Mouse (Mus musculus): ENCODE measurements around the gene Lrrc32. TPM values are rescaled to one million over a fixed set of nuclear protein-coding genes. Genes with fewer than 3 reads are reported as not detected.
A peak's percentile ranks its signal among the peaks of the same experiment; 100 is the strongest.

The Lrrc32 gene
- total and polyA plus RNA-seq, 2 experiments: 1.5 to 5.2 TPM

DNA sequence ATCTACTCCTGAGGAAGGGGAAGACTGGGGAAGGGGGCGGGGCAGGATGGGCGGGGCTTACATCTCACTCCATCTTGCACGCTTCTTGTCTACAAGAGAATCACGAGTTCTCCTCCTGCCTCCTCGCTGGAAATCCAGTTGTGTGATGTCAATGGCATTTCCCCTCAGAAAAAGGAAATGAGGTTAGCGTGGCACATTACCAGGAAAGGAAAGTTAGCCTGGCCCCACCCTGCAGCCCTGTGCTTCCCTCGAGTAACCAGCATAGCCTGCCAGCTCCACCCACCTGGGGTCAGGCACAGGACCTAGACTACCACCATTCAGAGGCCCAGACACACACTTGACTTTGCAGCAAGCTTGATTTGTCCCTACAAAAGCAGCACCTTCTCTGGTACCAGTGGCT is 42.5 kb downstream of the Lrrc32 start:
- TF ChIP-seq POLR2A (IDR thresholded peaks at IDR 0.05; ENCODE audit: extremely low read depth, insufficient read depth, low read length) (no peak), CTCF (IDR thresholded peaks at IDR 0.05; ENCODE audit: low read depth, low read length) (no peak)
- no peaks in the 10 kb centered on the region for H3K4me1 ChIP-seq (ENCODE audit: control insufficient read depth, insufficient read depth, low read length)
- no peak overlapping the region for H3K9ac ChIP-seq (ENCODE audit: low read depth, low read length)
- no peak for DNase-seq (ENCODE audit: extremely low read depth, low read depth, low spot score)
- H3K27me3 ChIP-seq (ENCODE audit: control insufficient read depth, insufficient read depth, low read length): no peaks in the 10 kb centered on the region
- H3K27ac ChIP-seq (replicated peaks; ENCODE audit: insufficient read depth, low read depth, low read length): no peak overlapping the region
- H3K79me2 ChIP-seq (ENCODE audit: control insufficient read depth, insufficient read depth, low read length): no peaks in the 10 kb centered on the region
- H3K36me3 ChIP-seq (ENCODE audit: control insufficient read depth, insufficient read depth, low read length): no peaks in the 10 kb centered on the region
- no peak overlapping the region for H3K4me3 ChIP-seq (ENCODE audit: insufficient read depth, low read depth, low read length)
- WGBS: 64% methylated on average over 7 of the region's 7 CpGs

DNA sequence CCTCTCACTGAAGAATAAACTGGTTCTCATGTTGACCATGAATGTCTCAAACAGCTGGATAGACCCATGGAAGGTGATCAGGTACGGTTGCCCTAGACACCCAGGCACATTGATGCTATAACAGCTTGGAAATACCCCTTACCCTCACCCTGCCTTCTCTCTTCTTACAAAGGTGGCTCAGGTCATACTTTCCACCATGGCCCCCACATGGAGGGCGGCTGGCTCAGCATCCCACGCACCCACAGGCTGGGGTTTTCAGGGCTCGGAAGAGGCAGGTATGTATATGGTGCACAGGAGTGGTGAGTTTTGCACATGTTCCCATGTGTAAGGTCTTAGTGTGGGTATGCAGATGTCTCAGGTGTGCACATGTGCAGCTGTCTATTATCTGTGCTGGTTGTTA is 43.9 kb downstream of the Lrrc32 start:
- H3K27me3 ChIP-seq (ENCODE audit: control insufficient read depth, insufficient read depth, low read length): no peaks in the 10 kb centered on the region
- no peaks in the 10 kb centered on the region for H3K36me3 ChIP-seq (ENCODE audit: control insufficient read depth, insufficient read depth, low read length)
- DNase-seq (ENCODE audit: extremely low read depth, low read depth, low spot score): no peak
- TF ChIP-seq CTCF (IDR thresholded peaks at IDR 0.05; ENCODE audit: low read depth, low read length): no peak
- no peak for TF ChIP-seq POLR2A (IDR thresholded peaks at IDR 0.05; ENCODE audit: extremely low read depth, insufficient read depth, low read length)
- no peak overlapping the region for H3K4me3 ChIP-seq (ENCODE audit: insufficient read depth, low read depth, low read length)
- H3K79me2 ChIP-seq (ENCODE audit: control insufficient read depth, insufficient read depth, low read length): no peaks in the 10 kb centered on the region
- H3K4me1 ChIP-seq (ENCODE audit: control insufficient read depth, insufficient read depth, low read length): no peaks in the 10 kb centered on the region; the same call in 1 of the 2 replicates
- no peak overlapping the region for H3K9ac ChIP-seq (ENCODE audit: low read depth, low read length)
- H3K27ac ChIP-seq (replicated peaks; ENCODE audit: insufficient read depth, low read depth, low read length): no peak overlapping the region
- WGBS: 95% methylated on average over 4 of the region's 4 CpGs

DNA sequence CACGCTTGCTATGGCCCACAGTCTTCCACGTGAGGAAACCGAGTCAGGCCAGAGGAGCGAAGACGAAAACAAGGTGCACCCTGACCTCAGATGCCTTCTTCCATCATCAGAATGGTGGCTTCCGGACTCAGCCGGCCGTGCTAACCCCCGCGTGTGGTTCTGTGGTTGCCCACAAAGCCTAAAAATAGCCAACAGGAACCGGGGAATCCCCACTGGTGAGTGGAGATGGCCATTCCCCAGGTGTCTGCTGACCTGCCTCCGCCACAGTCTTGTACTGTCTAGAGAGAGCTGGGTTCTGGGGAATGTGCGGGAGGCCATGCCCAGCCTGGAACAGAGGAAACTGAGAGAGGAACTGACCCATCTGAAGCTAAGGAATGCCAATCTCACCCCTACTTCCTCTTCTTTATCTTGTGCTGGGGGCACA is 45.4 kb downstream of the Lrrc32 start:
- WGBS: 75% methylated on average over 13 of the region's 13 CpGs
- DNase-seq (ENCODE audit: extremely low read depth, low read depth, low spot score): no peak
- H3K27ac ChIP-seq (replicated peaks; ENCODE audit: insufficient read depth, low read depth, low read length): no peak overlapping the region
- no peaks in the 10 kb centered on the region for H3K27me3 ChIP-seq (ENCODE audit: control insufficient read depth, insufficient read depth, low read length)
- no peaks in the 10 kb centered on the region for H3K36me3 ChIP-seq (ENCODE audit: control insufficient read depth, insufficient read depth, low read length)
- H3K4me1 ChIP-seq (ENCODE audit: control insufficient read depth, insufficient read depth, low read length): no peaks in the 10 kb centered on the region; the same call in 1 of the 2 replicates
- H3K79me2 ChIP-seq (ENCODE audit: control insufficient read depth, insufficient read depth, low read length): no peaks in the 10 kb centered on the region
- TF ChIP-seq CTCF (IDR thresholded peaks at IDR 0.05; ENCODE audit: low read depth, low read length): no peak
- no peak for TF ChIP-seq POLR2A (IDR thresholded peaks at IDR 0.05; ENCODE audit: extremely low read depth, insufficient read depth, low read length)
- H3K4me3 ChIP-seq (ENCODE audit: insufficient read depth, low read depth, low read length): no peak overlapping the region
- no peak overlapping the region for H3K9ac ChIP-seq (ENCODE audit: low read depth, low read length)

DNA sequence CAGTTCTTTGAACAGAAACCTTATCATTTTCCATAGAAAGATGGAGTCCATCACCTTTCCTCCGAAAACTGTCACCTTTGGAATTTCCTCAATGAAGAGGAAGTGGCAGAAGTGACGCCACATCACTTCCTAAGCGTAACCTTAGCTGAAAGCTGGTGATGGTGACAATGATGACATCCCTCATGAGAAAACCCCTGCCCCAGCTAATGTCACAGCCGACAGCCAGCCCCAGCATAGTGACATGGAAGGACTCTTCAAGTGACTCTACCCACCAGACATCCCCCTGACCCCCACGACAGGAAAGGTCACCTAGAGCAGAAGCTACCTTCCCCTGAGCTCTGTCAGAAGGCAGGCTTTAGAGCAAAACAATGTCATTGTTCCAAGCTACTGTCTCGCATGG is 46.1 kb downstream of the Lrrc32 start:
- Histone ChIP-seq H3K79me2 (ENCODE audit: control insufficient read depth, insufficient read depth, low read length) (no peaks in the 10 kb centered on the region), H3K4me3 (ENCODE audit: insufficient read depth, low read depth, low read length) (no peak overlapping the region), H3K4me1 (ENCODE audit: control insufficient read depth, insufficient read depth, low read length) (no peaks in the 10 kb centered on the region; the same call in 1 of the 2 replicates), H3K9ac (ENCODE audit: low read depth, low read length) (no peak overlapping the region), H3K27ac (replicated peaks; ENCODE audit: insufficient read depth, low read depth, low read length) (peak overlapping the region; percentile 13; the same call in 1 of the 2 replicates), H3K36me3 (ENCODE audit: control insufficient read depth, insufficient read depth, low read length) (no peaks in the 10 kb centered on the region), H3K27me3 (ENCODE audit: control insufficient read depth, insufficient read depth, low read length) (no peaks in the 10 kb centered on the region)
- TF ChIP-seq POLR2A (IDR thresholded peaks at IDR 0.05; ENCODE audit: extremely low read depth, insufficient read depth, low read length): no peak
- no peak for DNase-seq (ENCODE audit: extremely low read depth, low read depth, low spot score)
- WGBS: 82% methylated on average over 6 of the region's 6 CpGs

DNA sequence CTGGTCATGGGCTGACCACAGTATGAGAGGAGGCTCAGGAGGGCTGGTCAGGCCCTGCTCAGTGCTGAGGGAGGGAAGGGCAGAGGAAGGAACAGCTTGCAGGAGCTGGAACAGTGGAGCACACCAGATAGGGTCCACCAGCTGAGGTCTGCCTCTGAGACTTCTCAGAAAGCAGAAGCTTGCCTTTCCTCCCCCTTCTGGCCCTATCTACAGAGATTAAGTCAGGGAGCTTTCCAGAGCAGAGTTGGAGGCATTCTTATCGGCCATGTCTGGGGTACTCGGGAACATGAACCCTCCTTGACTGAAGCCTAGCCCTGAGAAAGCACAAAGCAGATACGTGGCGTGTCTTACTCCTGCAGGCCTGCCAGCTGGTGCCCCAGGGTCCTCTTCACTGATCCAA is 46.8 kb downstream of the Lrrc32 start:
- no peaks in the 10 kb centered on the region; the same call in 1 of the 2 replicates for H3K4me1 ChIP-seq (ENCODE audit: control insufficient read depth, insufficient read depth, low read length)
- TF ChIP-seq POLR2A (IDR thresholded peaks at IDR 0.05; ENCODE audit: extremely low read depth, insufficient read depth, low read length) (no peak), CTCF (IDR thresholded peaks at IDR 0.05; ENCODE audit: low read depth, low read length) (no peak)
- H3K9ac ChIP-seq (ENCODE audit: low read depth, low read length): no peak overlapping the region
- no peak overlapping the region for H3K27ac ChIP-seq (replicated peaks; ENCODE audit: insufficient read depth, low read depth, low read length)
- 77% methylated on average over 4 of the region's 4 CpGs for WGBS
- peak; percentile 40 for DNase-seq (ENCODE audit: extremely low read depth, low read depth, low spot score)
- H3K27me3 ChIP-seq (ENCODE audit: control insufficient read depth, insufficient read depth, low read length): no peaks in the 10 kb centered on the region
- no peaks in the 10 kb centered on the region for H3K36me3 ChIP-seq (ENCODE audit: control insufficient read depth, insufficient read depth, low read length)
- H3K79me2 ChIP-seq (ENCODE audit: control insufficient read depth, insufficient read depth, low read length): no peaks in the 10 kb centered on the region
- H3K4me3 ChIP-seq (ENCODE audit: insufficient read depth, low read depth, low read length): no peak overlapping the region

DNA sequence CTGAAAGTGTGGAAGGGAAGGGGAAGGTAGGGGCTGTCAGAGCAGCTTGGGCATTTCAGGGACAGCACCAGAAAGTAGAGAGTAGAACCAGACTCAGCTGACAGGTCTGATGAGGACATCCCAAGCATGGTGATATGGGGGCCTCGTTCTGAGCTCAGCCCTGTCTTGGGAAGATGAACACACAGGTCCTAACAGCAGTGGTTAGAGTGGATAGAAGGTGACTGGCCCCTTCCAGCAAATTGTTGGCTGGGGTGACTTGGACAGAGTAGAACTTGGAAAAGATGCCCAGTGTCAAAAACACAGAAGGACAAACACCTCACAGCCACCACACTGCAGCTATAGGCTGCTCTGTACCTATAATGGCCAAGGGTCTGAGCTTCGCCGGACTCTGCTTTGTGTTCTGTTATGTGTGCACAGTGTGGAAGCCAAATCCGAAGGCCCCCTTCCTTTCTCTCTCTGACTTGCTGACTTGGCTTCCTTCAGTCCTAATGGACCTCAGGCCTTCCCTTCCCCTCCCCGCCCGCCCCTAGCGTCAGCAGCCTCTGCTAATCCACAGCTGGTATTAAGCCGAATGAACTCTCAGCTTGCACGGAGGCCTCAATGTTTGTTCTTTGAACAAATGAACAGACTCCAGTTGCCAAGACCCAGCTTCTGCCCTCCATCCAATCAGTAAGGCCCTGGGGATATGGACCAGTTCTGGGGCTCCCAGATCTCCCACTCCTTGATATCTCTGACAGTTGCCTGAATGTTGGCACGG is 48.3 kb downstream of the Lrrc32 start:
- H3K9ac ChIP-seq (ENCODE audit: low read depth, low read length): no peak overlapping the region
- WGBS: 62% methylated on average over 10 of the region's 10 CpGs
- TF ChIP-seq POLR2A (IDR thresholded peaks at IDR 0.05; ENCODE audit: extremely low read depth, insufficient read depth, low read length) (no peak), CTCF (IDR thresholded peaks at IDR 0.05; ENCODE audit: low read depth, low read length) (no peak)
- no peaks in the 10 kb centered on the region for H3K27me3 ChIP-seq (ENCODE audit: control insufficient read depth, insufficient read depth, low read length)
- H3K36me3 ChIP-seq (ENCODE audit: control insufficient read depth, insufficient read depth, low read length): no peaks in the 10 kb centered on the region
- H3K4me1 ChIP-seq (ENCODE audit: control insufficient read depth, insufficient read depth, low read length): no peaks in the 10 kb centered on the region; the same call in 1 of the 2 replicates
- no peaks in the 10 kb centered on the region for H3K79me2 ChIP-seq (ENCODE audit: control insufficient read depth, insufficient read depth, low read length)
- no peak overlapping the region for H3K4me3 ChIP-seq (ENCODE audit: insufficient read depth, low read depth, low read length)
- DNase-seq (ENCODE audit: extremely low read depth, low read depth, low spot score): no peak
- peak overlapping the region; percentile 32; the same call in 1 of the 2 replicates for H3K27ac ChIP-seq (replicated peaks; ENCODE audit: insufficient read depth, low read depth, low read length)

Measured in liver, adult 2 months (tissue).